Mouse (Mus musculus) C2C12 (cell line): ENCODE results near the gene Olfr675.

Experiments used
- CTCF ChIP-seq: IDR thresholded peaks from one replicate; pipeline ENCODE4 v1.5.1; 2011; ENCODE audit not compliant: control insufficient read depth, insufficient read depth, insufficient read length
- FOSL1 ChIP-seq: IDR thresholded peaks from one replicate; pipeline ENCODE4 v1.8.0; 2011; ENCODE audit warnings: mild to moderate bottlenecking, low read length; ENCODE audit not compliant: poor library complexity, insufficient read depth, severe bottlenecking
- MYOD1 ChIP-seq: IDR thresholded peaks from one replicate; pipeline ENCODE4 v1.6.1; 2011; ENCODE audit warnings: low read depth; ENCODE audit not compliant: control insufficient read depth, insufficient read length
- MYOG ChIP-seq: IDR thresholded peaks from one replicate; pipeline ENCODE4 v1.6.1; 2011; ENCODE audit not compliant: control insufficient read depth, insufficient read length; ENCODE audit errors: extremely low read depth
- USF1 ChIP-seq: IDR thresholded peaks from one replicate; pipeline ENCODE4 v1.6.1; 2011; ENCODE audit warnings: low read depth, mild to moderate bottlenecking, control low read depth, moderate library complexity

DNA sequence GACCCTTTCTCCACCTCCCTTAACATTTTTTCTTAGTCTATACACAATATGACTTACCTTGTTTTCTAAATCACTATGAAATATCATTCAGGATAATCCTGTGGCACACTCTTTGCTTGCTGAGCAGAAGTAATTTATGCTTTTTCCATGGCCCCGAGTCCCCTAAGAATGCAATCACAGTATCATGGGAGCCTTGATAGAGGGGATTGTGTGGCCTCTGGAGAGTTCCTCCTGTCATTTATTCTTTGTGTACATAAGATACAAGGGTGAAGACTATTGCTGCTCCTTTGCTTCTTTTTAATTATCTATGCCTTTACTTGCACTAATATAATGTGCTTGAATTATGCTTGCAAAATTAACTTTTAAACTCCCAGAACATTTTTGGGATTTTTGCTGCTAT is 49.2 kb downstream of the Olfr675 start, which contains the start of gene Olfr671:
- no peak for TF ChIP-seq MYOD1
- TF ChIP-seq CTCF: no peak
- TF ChIP-seq USF1: no peak
- TF ChIP-seq MYOG: no peak
- TF ChIP-seq FOSL1: no peak
